Mouse (Mus musculus) layer of hippocampus, adult 9-11 months (tissue): Measurements from ENCODE around the gene Mmadhc.

ENCODE experiments used
- DNase-seq: peaks from one replicate; pipeline ENCODE4 v3.0.0; 2022

Mmadhc gene

GRCm38 (mm10) chr2:50264059-50264458, 32.5 kb downstream of the Mmadhc start:
- no peak for DNase-seq

DNA sequence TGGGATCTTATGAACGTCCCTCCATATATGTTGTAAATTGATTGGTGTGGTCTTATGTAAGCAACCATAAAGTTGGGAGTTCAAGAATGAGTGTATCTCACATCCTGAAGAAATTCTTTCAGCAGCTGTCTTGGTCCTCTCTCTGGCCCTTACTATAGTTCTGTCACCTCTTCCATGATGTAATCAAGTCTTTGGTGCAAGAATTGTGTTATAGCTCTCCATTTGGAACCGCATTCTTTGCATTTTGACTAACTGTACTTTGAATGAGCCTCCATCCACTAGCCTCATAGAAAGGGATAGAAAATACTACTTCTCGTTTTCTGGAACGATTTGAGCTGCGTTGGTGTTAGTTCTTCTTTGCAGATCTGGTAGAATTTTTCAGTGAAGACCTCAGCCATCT, 41.6 kb downstream of the Mmadhc start:
- DNase-seq, result no peak

GRCm38 (mm10) chr2:50248551-50248950, 48.0 kb downstream of the Mmadhc start:
- no peak for DNase-seq

DNA sequence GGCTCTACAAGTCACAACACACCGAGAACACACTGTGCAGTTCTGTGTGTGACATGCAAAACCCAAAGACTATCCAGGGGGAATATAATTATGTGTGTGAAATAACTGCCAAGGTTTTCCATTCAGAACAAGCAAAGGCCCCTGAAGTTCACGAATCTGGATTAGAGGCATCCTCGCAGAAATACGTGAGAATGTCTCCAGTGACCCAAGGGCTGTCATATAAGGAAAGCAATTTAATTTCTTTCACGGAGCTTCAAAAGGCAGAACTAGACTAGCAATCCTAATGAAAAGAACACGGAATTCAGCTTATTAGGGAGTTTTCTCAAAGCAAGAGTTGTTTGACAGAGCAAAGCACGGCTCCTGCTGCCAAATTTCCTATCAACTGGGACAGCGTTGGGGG, 63.1 kb downstream of the Mmadhc start:
- DNase-seq, result no peak
